Mouse (Mus musculus): ENCODE data around the gene Snd1. TPM values are rescaled to one million over a fixed set of nuclear protein-coding genes. Genes with fewer than 3 reads are reported as not detected.

Snd1 gene
- polyA plus RNA-seq, 1 experiment: 82.6 TPM

DNA sequence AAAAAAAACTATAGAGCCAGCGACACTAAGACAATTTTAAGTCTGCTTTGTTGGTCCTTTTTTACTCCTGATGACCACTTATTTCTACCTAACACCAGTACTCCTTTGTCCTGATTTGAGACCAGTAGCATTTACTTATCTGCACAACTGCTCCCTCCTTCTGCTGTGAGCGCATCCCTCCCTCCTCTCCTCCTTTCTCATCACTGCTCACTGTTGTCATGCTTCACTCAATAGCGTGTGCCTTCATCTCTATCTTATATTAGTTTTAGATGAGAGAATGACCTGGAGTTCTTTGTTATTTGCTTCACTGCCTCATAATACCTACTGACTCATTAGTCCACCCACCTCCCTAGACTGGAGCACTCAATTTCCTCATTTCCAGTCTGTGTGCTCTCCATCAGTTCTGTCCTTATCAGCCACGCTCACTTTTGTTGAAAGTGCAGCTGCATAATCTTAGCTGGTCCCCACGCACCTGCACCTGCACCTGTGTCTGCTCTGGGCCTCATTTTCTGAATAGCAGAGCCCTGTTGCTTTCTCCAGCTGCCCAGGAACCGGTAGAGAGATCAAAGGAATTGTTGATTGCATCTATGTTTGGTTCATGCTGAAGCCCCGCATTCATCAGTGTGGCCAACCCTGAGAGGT is 242.4 kb downstream of the Snd1 start:
- no peak for TF ChIP-seq GATA1 (IDR thresholded peaks at IDR 0.05; ENCODE audit: low read length)

DNA sequence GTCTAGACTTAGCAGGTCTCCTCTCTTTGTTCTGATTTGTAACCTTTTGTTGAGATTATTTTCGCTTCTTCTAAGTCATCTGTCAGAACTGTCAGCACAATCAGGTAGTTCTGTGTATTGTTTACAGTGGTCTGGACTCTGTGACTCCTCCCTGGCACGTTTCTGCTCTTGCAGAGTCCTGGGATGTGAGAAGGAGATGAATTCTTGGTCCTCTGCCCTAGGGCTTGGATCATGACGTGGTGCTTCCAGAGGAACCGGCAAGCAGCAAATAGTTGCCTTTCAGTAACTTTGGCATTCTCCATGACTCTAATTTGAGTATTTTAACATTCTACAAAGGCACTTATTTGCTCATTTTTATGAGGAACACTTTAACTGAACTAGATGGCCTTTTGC is 242.9 kb downstream of the Snd1 start:
- TF ChIP-seq GATA1 (IDR thresholded peaks at IDR 0.05; ENCODE audit: low read length): no peak

DNA sequence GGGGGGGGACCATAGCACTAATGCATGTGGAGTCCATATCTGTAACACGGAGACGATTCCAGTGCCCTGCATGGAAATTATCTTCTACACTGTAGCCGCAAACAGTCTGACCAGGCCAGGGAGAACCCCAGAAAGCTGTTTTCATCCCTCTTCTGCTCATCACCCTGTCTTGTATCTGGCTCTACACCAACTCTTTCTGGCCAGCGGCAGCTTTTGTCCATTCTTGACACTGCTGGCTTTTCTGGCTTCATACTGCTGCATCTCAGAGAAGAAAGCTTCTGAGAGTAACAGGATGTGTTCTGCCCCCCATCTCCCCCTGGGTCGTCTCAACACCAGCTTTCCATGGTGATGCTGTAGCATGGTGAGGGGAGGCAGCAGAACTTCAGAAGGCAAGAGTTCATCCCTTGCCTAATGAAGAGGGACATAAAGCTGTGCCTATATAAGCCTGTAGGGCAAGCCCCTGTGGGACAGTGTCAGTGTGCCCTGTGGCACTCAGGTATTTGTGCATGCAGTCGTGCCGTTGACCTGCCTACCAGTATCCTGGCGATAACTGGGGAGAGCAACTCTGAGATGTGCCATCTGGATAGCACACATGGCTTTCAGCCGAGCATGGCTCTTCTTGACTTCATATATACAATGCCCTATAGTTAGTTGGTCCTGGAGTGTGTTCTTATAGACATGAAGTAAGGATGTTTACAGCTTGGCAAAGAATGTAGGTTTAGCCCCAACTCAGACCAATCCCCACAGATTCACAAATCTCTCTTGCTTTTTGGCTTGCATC is 245.6 kb downstream of the Snd1 start:
- no peak for TF ChIP-seq GATA1 (IDR thresholded peaks at IDR 0.05; ENCODE audit: low read length)

DNA sequence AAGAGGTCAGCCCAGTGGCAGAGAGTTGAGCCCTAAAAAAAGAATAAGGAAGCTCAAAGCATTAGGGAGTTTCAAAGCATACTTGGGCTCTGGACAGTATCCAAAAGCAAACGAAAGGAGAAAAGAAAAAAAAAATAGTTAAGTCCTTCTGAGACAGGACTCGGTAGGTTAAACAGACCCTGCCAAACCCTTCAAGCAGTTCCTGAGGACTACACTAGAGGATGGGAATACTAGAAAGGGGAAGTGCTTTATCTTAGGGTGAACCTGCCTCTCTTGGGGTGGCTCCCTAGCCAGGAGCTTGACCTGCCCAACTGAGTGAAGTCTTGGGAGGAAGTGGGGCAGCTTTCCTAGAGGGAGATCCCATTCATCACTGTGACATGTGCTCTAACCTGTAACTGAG is 248.1 kb downstream of the Snd1 start:
- TF ChIP-seq GATA1 (IDR thresholded peaks at IDR 0.05; ENCODE audit: low read length): no peak

DNA sequence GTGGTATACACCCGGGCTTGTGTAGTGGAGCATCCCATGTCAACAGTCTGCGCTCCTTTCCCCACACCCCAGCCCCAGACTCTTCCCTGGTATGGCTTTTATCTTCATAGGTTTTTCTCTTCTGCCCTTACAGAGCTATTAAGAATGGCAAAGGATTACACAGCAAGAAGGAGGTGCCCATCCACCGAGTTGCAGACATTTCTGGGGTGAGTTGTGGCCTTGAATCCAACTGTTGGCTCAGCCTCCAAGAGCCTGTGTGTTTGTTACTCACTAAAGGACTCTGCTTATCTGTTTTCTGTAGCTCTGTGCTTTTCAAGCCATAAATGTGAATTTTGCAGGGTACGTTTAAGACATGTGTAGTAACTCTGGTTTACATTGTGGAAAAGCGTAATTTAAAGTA is 249.8 kb downstream of the Snd1 start:
- TF ChIP-seq GATA1 (IDR thresholded peaks at IDR 0.05; ENCODE audit: low read length): no peak

DNA sequence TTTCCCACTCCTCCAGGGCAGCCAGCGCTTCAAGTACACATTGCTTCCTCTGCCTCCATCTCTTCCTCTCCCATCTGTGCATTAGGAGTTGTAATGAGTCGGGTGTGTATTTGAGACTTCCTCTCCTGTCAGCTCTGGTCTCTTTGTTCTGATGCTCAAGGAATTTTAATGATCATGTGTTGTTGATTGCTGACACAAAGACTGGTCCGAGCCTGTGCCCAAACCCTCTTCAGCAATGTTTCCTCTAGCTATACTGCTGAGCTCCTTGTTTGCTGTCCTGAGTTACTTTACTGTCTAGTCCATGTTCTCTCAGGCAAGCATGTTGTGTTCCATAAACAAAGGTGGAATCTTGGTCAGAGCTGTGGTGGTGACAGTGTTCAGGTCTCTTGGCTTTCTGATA is 254.3 kb downstream of the Snd1 start:
- no peak for TF ChIP-seq GATA1 (IDR thresholded peaks at IDR 0.05; ENCODE audit: low read length)

DNA sequence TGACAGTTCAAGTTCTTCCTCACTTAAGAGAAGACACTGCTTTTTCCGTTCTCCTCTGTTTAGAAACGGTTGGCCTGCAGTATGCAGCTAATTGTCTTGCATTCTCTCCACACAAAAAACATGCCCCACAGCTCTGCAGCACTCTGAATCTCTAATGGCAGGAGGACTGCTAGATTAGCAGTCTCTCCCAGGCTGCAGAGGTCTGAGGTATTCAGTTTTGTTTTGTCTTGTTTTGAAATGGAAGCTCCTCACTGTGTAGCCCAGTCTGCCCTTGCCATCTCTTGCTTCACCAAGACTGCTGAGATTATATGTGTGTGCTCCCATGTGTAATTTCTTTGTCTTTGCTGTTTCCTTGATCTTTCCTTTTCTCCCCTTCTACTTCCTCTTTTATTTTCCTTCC is 254.7 kb downstream of the Snd1 start:
- no peak for TF ChIP-seq GATA1 (IDR thresholded peaks at IDR 0.05; ENCODE audit: low read length)

DNA sequence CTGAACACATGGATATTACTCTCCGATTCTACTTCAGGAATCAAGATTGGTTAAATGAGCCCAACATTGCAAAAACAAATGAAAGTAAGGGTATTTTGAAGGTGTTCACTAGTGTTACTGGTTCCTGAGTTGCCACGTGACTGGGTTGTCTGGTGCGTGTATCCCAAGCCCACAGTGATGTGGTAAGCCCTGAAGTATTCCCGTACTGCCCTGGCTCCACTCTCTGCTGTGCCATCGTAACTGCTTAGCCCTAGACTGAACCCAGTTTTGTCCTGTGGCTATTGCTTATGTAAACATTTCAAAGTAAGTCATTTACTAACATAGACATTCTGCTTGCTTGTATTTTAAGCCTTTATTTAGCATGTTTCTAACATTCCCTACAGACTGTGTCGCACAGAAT is 256.3 kb downstream of the Snd1 start:
- TF ChIP-seq GATA1 (IDR thresholded peaks at IDR 0.05; ENCODE audit: low read length): no peak

DNA sequence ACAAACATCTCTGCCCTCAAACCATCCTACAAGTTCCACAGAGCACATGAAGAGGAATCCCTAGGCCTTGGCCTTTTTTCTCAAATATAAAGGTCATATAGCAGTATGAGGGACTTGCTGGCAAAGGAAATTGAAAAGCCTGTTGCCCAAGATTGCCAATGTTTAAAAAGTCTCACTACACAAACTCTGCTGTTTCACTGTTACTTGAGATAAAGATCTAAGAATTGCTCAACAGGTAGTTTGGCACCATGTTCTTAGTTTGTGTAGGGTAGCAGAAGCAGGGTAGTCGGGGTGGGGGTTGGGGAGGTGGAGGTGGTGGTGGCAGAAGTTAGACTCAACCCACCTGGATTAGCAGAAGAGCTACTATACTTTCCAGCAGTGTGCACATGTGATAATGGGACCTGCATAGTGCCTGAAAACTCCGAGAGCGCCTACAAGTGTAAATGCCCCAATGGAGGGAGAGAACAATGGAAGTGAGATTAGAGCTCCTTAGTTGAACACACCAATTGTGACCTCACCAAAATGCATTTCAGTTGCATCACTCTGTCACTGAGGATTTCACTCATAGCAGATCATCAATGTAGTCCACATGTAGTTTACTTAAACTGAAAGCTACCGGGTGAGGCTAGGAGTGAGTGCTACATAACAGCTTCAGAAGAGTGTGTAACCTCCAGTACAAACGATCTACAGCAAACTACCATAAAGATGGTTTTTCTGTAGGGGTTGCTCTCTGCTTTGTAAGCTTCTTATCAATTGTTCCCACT is 259.1 kb downstream of the Snd1 start:
- no peak for TF ChIP-seq GATA1 (IDR thresholded peaks at IDR 0.05; ENCODE audit: low read length)

DNA sequence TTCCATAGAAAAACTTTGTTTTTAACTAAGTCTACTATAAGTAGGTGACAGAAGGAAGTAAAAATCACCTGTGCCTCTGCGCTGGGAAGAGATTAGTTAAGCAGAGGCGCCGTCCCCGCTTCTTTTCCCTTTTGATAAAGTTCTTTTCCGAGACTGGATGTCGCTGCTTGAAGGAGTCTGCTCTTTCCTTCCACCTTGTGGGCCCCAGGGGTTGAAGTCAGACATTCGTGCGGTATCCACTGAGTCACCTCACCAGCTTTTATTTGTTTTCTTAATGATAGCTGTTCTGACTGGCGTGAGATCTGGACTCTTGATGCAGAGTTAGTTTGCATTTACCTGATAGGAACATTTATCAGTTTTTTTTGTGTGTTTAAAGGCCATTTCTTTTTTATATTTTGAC is 260.2 kb downstream of the Snd1 start:
- no peak for TF ChIP-seq GATA1 (IDR thresholded peaks at IDR 0.05; ENCODE audit: low read length)

DNA sequence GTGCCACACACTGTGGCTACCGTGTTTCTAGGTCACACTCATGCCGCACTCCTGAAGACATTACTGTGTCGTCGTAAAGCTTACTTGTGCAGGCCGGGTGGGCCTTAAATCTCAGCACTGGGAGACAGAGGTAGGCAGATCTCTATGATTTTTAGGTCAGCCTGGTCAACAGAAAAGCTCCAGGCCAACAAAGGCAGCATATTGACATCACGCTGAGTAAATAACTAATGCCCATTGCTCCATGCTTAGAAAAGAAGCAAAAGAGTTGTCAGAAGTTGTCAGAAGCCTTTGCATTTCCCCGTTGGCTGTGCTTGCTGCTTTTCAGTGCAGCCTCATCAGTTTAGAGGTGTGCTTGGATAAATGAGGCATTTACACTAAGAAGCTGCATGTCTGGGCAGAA is 261.7 kb downstream of the Snd1 start:
- TF ChIP-seq GATA1 (IDR thresholded peaks at IDR 0.05; ENCODE audit: low read length): no peak

DNA sequence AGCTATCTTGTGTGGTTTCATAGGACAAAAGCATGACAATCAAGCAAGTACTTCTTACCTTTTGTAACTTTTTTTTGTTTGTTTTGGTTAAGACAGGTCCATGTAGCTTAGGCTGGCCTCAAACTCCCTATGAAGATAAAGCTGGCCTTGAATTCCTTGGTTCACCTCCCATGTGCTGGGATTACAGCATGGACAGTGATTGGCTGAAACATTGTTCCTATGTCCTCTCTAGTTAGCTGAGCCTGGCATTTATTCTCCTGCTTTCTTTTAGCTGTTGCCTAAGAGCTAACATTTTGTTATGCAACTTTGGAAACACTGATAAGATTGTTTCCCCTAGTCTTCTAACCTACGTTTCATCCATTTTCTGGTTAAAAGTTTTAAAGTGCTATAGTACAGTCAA is 262.7 kb downstream of the Snd1 start:
- TF ChIP-seq GATA1 (IDR thresholded peaks at IDR 0.05; ENCODE audit: low read length): no peak

DNA sequence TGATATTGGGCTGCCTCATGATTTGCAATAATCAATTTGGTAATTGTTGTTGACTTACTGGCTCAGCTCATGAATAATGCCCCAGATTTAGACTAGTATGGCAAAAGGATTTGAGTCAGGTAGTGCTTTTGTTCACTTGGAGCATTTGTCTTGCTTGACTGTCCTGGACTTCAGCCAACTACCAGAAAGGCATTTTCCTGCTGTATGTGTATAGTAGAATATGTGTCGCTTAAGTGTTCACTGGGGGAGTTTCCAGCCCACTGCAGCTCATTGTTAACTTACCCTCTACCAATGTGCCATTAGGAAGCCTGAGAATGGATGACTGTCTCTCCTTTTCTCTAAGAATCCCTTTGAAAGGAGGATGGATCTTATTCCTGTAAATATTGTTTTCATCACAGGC is 268.6 kb downstream of the Snd1 start:
- no peak for TF ChIP-seq GATA1 (IDR thresholded peaks at IDR 0.05; ENCODE audit: low read length)

DNA sequence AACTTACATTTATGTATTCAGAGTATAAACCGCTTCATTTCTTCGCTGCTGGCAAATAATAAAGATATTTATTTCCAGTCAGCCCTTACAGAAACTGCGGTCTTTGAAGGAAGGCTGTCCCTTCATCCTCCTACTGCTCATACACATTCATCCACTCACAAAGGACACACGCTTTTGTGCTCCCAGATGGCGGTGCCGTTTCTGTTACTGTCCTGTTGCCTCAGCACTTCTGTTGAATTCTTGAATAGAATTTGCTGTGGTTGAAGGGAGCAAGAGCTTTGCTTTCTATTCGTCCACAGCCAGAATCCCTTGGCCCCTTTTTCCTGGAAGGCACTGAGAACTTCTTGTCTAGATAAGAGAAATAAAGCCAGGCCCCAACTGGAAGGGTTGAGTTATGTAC is 270.9 kb downstream of the Snd1 start:
- no peak for TF ChIP-seq GATA1 (IDR thresholded peaks at IDR 0.05; ENCODE audit: low read length)

DNA sequence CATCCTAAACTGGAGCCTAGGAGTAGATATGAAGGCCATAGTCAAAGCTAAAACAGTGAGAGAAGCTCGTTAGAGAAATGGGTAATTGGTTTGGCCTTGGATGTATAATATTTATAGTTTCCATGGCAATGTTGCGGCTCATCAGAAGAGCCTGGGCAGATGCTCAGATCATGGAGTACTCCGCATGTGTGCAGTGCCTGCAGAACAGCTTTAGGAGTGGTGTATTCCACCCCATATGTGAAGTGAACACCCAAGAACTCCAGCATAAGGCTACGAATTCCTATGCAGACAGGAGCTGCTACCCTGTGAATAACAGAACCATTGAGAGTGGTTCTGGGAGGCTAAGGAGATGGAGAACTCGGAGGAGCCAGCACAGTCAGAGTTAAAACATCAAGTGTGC is 272.1 kb downstream of the Snd1 start:
- TF ChIP-seq GATA1 (IDR thresholded peaks at IDR 0.05; ENCODE audit: low read length): no peak

DNA sequence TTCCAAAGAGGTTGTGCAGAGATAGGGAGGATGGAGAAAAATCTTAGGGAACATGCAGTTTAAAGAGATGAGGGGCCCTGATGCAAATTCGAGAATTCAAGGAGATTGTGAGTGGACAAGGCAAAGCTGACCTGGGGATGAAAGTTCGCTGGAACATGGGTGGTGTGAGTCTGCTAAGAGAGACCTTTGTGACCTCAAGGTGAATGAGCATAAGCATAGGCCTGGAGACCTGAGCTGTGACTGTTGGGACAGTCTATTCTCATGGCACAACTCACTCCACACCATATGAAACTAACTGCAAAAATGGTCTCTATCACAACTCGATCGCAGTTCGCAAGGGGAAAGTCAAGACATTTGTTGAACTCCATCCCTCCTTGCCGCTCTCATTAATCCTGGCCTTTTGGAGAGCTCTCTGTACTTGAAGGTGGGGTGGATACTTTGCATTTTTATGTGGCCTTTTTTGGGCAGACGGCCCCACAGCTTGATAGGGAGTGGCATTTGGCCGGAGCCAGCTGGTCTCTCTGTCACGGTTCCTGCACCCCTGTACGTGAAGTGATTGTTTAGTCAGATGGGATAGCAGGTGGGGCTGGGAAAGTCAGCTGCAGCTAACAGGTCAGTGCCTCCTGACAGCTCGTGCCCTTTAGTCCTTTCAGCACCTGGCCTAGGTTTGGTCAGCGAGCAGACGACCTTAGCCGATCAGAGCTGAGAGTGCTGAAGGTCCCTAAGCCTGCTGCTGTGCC is 273.2 kb downstream of the Snd1 start:
- TF ChIP-seq GATA1 (IDR thresholded peaks at IDR 0.05; ENCODE audit: low read length): no peak
